11 mouse cellular contexts compared by ENCODE assay signal in genomic region chr11:114495520-114495921, GRCm38 (mm10).
A peak's percentile ranks its signal among the peaks of the same experiment; 100 is the strongest.
DNase-seq lines count a peak whose midpoint lies in the region; ATAC-seq lines count a peak whose summit lies in the region.
"Had no signal": no experiment of that assay in that cellular context is flagged by ENCODE, and none has a peak within 500 bp of the region (broad histone marks: within the 10 kb centered on the region; RNA-seq: fewer than 3 reads in every experiment).

No protein-coding gene starts in this region.

- H3K27ac ChIP-seq in midbrain, embryonic 14.5 days (replicated peaks; ENCODE audit: low read depth, low read length): peak overlapping the region; percentile 26; the same call in 1 of the 2 replicates
- H3K27ac ChIP-seq in midbrain, embryonic 11.5 days (ENCODE audit: low read depth, low read length): no peak overlapping the region
- peak overlapping the region; percentile 48; the same call in 1 of the 2 replicates for H3K27ac ChIP-seq in midbrain, embryonic 16.5 days (ENCODE audit: low read length)
- H3K27ac ChIP-seq: heart, embryonic 13.5 days had no signal

- H3K36me3 ChIP-seq in midbrain, embryonic 14.5 days (ENCODE audit: control insufficient read depth, insufficient read depth, low read length): no peaks in the 10 kb centered on the region
- H3K36me3 ChIP-seq in midbrain, embryonic 11.5 days (ENCODE audit: control insufficient read depth, insufficient read depth, low read length): no peaks in the 10 kb centered on the region
- no peaks in the 10 kb centered on the region for H3K36me3 ChIP-seq in midbrain, embryonic 16.5 days (ENCODE audit: control insufficient read depth, insufficient read depth, low read length)
- H3K36me3 ChIP-seq: heart, embryonic 13.5 days had no signal

- ATAC-seq in midbrain, embryonic 14.5 days (ENCODE audit: low FRiP score, low TSS enrichment): no peak
- no peak for ATAC-seq in midbrain, embryonic 11.5 days (ENCODE audit: low FRiP score)
- ATAC-seq in midbrain, embryonic 16.5 days: peak; percentile 58
- ATAC-seq: CD4-positive, CD25-positive, alpha-beta regulatory T cell, adult 4 months had no signal

- H3K4me2 ChIP-seq in midbrain, embryonic 14.5 days (ENCODE audit: low read length): no peak overlapping the region
- H3K4me2 ChIP-seq in midbrain, embryonic 11.5 days: no peak overlapping the region
- H3K4me2 ChIP-seq in midbrain, embryonic 16.5 days (ENCODE audit: low read length): no peak overlapping the region
- H3K4me2 ChIP-seq: heart, embryonic 13.5 days had no signal

- no peak overlapping the region for H3K4me3 ChIP-seq in midbrain, embryonic 14.5 days (replicated peaks; ENCODE audit: low read depth, low read length)
- H3K4me3 ChIP-seq in midbrain, embryonic 11.5 days (ENCODE audit: low read depth, low read length): no peak overlapping the region
- no peak overlapping the region for H3K4me3 ChIP-seq in midbrain, embryonic 16.5 days (ENCODE audit: low read depth, low read length)
- H3K4me3 ChIP-seq: heart, embryonic 13.5 days had no signal

- DNase-seq in heart, postnatal 4 days: peak; percentile 16
- no peak for DNase-seq in heart, adult 11 months
- DNase-seq in midbrain, embryonic 14.5 days: peak; percentile 81
- DNase-seq in midbrain, embryonic 11.5 days (ENCODE audit: low spot score, missing footprints): no peak
- peak; percentile 56 to 67 for DNase-seq in cerebellum, postnatal 25 days
- no peak for DNase-seq in urinary bladder, postnatal 14 days (ENCODE audit: low spot score)
- DNase-seq in kidney, adult 11 months: no peak
- DNase-seq: kidney, adult 2 months had no signal

- 0 out of 2 replicates have a peak, but pooled peaks cover 8% of the 10 kb centered on the region for H3K4me1 ChIP-seq in midbrain, embryonic 14.5 days (ENCODE audit: control insufficient read depth, insufficient read depth, low read length)
- H3K4me1 ChIP-seq in midbrain, embryonic 11.5 days (ENCODE audit: control insufficient read depth, insufficient read depth, low read length): no peaks in the 10 kb centered on the region
- H3K4me1 ChIP-seq in midbrain, embryonic 16.5 days (ENCODE audit: control insufficient read depth, insufficient read depth, low read length): peaks cover 12% of the 10 kb centered on the region

- no peak overlapping the region for H3K9ac ChIP-seq in midbrain, embryonic 14.5 days (replicated peaks; ENCODE audit: low read length)
- no peak overlapping the region for H3K9ac ChIP-seq in midbrain, embryonic 11.5 days (ENCODE audit: low read length)
- H3K9ac ChIP-seq in midbrain, embryonic 16.5 days (ENCODE audit: low read depth, low read length): no peak overlapping the region
- H3K9ac ChIP-seq: heart, embryonic 13.5 days had no signal

- WGBS in midbrain, embryonic 14.5 days: 47% methylated on average over 5 of the region's 5 CpGs
- WGBS in midbrain, embryonic 11.5 days: 84% methylated on average over 5 of the region's 5 CpGs
- WGBS in midbrain, embryonic 16.5 days: 46% methylated on average over 5 of the region's 5 CpGs

- no peaks in the 10 kb centered on the region for H3K9me3 ChIP-seq in midbrain, embryonic 14.5 days (ENCODE audit: control insufficient read depth, low read length)
- no peaks in the 10 kb centered on the region for H3K9me3 ChIP-seq in midbrain, embryonic 11.5 days (ENCODE audit: control insufficient read depth, low read length)
- H3K9me3 ChIP-seq in midbrain, embryonic 16.5 days (replicated peaks; ENCODE audit: control insufficient read depth, low read length, poor library complexity, severe bottlenecking): no peaks in the 10 kb centered on the region
- H3K9me3 ChIP-seq: heart, embryonic 13.5 days had no signal

- H3K27me3 ChIP-seq in midbrain, embryonic 14.5 days (ENCODE audit: control insufficient read depth, insufficient read depth, low read length): no peaks in the 10 kb centered on the region
- no peaks in the 10 kb centered on the region for H3K27me3 ChIP-seq in midbrain, embryonic 11.5 days (ENCODE audit: control insufficient read depth, insufficient read depth, low read length)
- H3K27me3 ChIP-seq in midbrain, embryonic 16.5 days (ENCODE audit: control insufficient read depth, insufficient read depth, low read depth, low read length): no peaks in the 10 kb centered on the region; the same call in 1 of the 2 replicates

Comparison
In these comparisons a context has a peak if more than half of its experiments do, and no peak if none do; other contexts are left out.
1. DNase-seq: peak in heart, postnatal 4 days (single experiment), midbrain, embryonic 14.5 days (single experiment) and cerebellum, postnatal 25 days (2 of 2); none in heart, adult 11 months (single experiment), midbrain, embryonic 11.5 days (single experiment), urinary bladder, postnatal 14 days (single experiment) and kidney, adult 11 months (single experiment).